In genomic region chr19:22916643-22917344, GRCm38 (mm10) we compare ENCODE assay signal across 8 mouse cellular contexts.
DNase-seq lines count a peak whose midpoint lies in the region; ATAC-seq lines count a peak whose summit lies in the region.

No protein-coding gene starts in this region.

- no peak overlapping the region for H3K27ac ChIP-seq in hindbrain, embryonic 11.5 days (ENCODE audit: low read depth, low read length)
- peak overlapping the region; percentile 85 for H3K27ac ChIP-seq in lung, embryonic 15.5 days

- no peak overlapping the region for H3K9ac ChIP-seq in hindbrain, embryonic 11.5 days (ENCODE audit: low read depth, low read length)
- H3K9ac ChIP-seq in lung, embryonic 15.5 days: no peak overlapping the region

- no peaks in the 10 kb centered on the region for H3K27me3 ChIP-seq in hindbrain, embryonic 11.5 days (ENCODE audit: control insufficient read depth, insufficient read depth, low read length)
- H3K27me3 ChIP-seq in lung, embryonic 15.5 days: no peaks in the 10 kb centered on the region

- DNase-seq in NIH3T3 (ENCODE audit: low read depth): peak; percentile 100
- DNase-seq in cerebellum, adult 9-11 months: peak; percentile 98
- peak; percentile 91 to 93 for DNase-seq in frontal cortex, postnatal 25 days (ENCODE audit: low spot score in 2 of 2)
- DNase-seq in hindbrain, embryonic 11.5 days (ENCODE audit: low spot score): peak; percentile 17
- DNase-seq in layer of hippocampus, postnatal 10 days (ENCODE audit: low spot score in 2 of 2): peak; percentile 94
- peak; percentile 56 for DNase-seq in retina, postnatal 7 days (ENCODE audit: low read depth, low spot score)
- DNase-seq in yolk sac, embryonic 10.5 days (ENCODE audit: low spot score): peak; percentile 39

- no peaks in the 10 kb centered on the region for H3K4me1 ChIP-seq in hindbrain, embryonic 11.5 days (replicated peaks; ENCODE audit: control insufficient read depth, insufficient read depth, low read length)
- H3K4me1 ChIP-seq in lung, embryonic 15.5 days: peaks cover 18% of the 10 kb centered on the region

- no peaks in the 10 kb centered on the region for H3K36me3 ChIP-seq in hindbrain, embryonic 11.5 days (ENCODE audit: control insufficient read depth, insufficient read depth, low read length)
- H3K36me3 ChIP-seq in lung, embryonic 15.5 days: no peaks in the 10 kb centered on the region

- H3K9me3 ChIP-seq in hindbrain, embryonic 11.5 days (ENCODE audit: control insufficient read depth, low read length): no peaks in the 10 kb centered on the region
- H3K9me3 ChIP-seq in lung, embryonic 15.5 days: no peaks in the 10 kb centered on the region

- ATAC-seq in hindbrain, embryonic 11.5 days (ENCODE audit: low FRiP score): 0 out of 2 replicates have a peak, but pooled peaks have one; percentile 22
- peak; percentile 99 for ATAC-seq in lung, embryonic 15.5 days (ENCODE audit: borderline replicate concordance, extremely low read depth, low FRiP score, low TSS enrichment)

- H3K4me3 ChIP-seq in hindbrain, embryonic 11.5 days (ENCODE audit: low read depth, low read length): no peak overlapping the region
- no peak overlapping the region; the same call in 1 of the 2 replicates for H3K4me3 ChIP-seq in lung, embryonic 15.5 days

- H3K4me2 ChIP-seq in hindbrain, embryonic 11.5 days (replicated peaks; ENCODE audit: low read depth, low read length): no peak overlapping the region
- H3K4me2 ChIP-seq in lung, embryonic 15.5 days: peak overlapping the region; percentile 67

- 61% methylated on average over 18 of the region's 18 CpGs for WGBS in hindbrain, embryonic 11.5 days
- WGBS in lung, embryonic 15.5 days: 22% methylated on average over 18 of the region's 18 CpGs

Comparison
In these comparisons a context has a peak if more than half of its experiments do, and no peak if none do; other contexts are left out.
1. DNase-seq: peak in every context shown above with its lines; median percentile 100 in NIH3T3; 98 in cerebellum, adult 9-11 months; 94 in layer of hippocampus, postnatal 10 days; 92 in frontal cortex, postnatal 25 days; 56 in retina, postnatal 7 days; 39 in yolk sac, embryonic 10.5 days; 17 in hindbrain, embryonic 11.5 days.